Mouse (Mus musculus) cerebellum, adult 2 months (tissue): ENCODE measurements around the gene Htr6.

Source experiments
- CTCF ChIP-seq: fragments of 200-500 bp; IDR thresholded peaks from 2 replicates; pipeline ENCODE4 v1.5.1; 2011; ENCODE audit warnings: low read depth, mild to moderate bottlenecking, control low read depth, low read length, moderate library complexity, borderline replicate concordance; ENCODE audit not compliant: insufficient read depth
- POLR2A ChIP-seq: fragments of 200-500 bp; IDR thresholded peaks from 2 replicates; pipeline ENCODE4 v1.6.1; 2011; ENCODE audit warnings: low read length, control low read depth, borderline replicate concordance; ENCODE audit not compliant: insufficient read depth

DNA sequence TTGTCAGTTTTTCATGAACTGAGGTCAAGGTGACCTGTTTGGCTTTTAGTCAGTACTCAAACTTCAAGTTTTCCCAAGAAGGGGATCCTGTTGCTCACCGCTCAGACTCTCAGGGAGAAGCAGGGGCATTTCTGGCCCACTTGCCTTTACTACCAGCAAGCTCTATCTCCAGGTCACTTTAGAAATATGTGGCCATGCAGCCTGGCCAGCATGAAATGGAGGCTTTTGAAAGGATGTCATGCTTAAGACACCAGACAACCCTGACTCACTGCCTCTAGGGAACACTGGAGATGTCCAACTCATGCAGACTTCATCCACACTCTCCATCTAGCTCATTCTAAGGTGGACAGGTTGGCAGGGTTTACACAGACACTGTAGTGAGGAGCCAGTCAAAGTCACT is 30.1 kb upstream of the Htr6 start:
- TF ChIP-seq POLR2A = no peak
- no peak for TF ChIP-seq CTCF
